ENCODE assay signal across 8 mouse cellular contexts in the genomic region with DNA sequence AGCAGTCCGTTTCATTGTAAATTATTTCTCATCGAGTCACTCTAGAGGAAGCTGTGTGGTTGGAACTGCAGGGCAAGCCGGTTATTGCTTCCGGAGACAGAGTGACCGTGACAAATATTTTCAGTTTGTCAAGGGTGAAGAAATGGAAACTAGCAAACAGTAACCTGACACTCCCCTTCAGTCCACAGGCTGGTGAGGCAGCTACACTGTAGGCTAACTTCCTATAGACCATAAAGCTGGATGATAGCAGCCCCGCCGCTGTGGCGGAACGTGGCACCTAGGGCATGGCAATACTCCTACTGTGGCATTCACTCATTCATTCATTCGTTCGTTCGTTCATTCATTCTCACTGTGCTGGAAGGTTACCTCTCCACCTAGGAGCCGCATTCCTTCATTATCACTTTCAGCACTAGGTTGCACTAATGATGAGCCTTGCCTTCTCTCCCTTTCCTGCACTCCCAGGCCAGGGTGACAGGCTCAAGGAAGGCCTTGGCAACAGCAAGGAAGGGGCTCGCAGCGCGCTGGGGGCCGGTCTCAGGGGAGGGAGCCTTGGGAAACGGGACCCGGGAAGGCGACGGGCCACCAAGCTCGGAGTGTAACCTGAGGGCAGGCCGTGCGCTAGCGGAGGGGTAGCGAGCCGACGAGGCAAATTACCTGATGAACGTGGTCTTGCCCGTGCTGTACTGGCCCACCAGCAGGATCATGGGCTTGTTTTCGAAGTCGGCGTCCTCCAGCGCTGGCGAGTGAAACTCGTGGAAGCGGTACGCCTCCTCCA. TPM values are rescaled to one million over a fixed set of nuclear protein-coding genes. Genes with fewer than 3 reads are reported as not detected.
DNase-seq lines count a peak whose midpoint lies in the region; ATAC-seq and TF ChIP-seq lines count a peak whose summit lies in the region.

No protein-coding gene starts in this region.

- no peaks in the 10 kb centered on the region for H3K36me3 ChIP-seq in spleen, adult 2 months (ENCODE audit: control insufficient read depth, insufficient read depth, low read length)
- no peaks in the 10 kb centered on the region for H3K36me3 ChIP-seq in liver, adult 2 months (ENCODE audit: control insufficient read depth, insufficient read depth, low read length)

- H3K27me3 ChIP-seq in spleen, adult 2 months (ENCODE audit: control insufficient read depth, insufficient read depth, low read length), result no peaks in the 10 kb centered on the region
- H3K27me3 ChIP-seq in liver, adult 2 months (ENCODE audit: control insufficient read depth, insufficient read depth, low read length), result no peaks in the 10 kb centered on the region

- intact Hi-C loops in left cerebral cortex, postnatal 4 days (cut with DNase I), result no loop called here

- no peaks in the 10 kb centered on the region; the same call in 1 of the 2 replicates for H3K4me1 ChIP-seq in spleen, adult 2 months (ENCODE audit: control insufficient read depth, insufficient read depth, insufficient read length)
- no peaks in the 10 kb centered on the region for H3K4me1 ChIP-seq in brown adipose tissue, adult 24 weeks (ENCODE audit: control insufficient read depth, insufficient read depth, insufficient read length, low read length)
- H3K4me1 ChIP-seq in liver, adult 2 months (ENCODE audit: control insufficient read depth, insufficient read depth, low read length), result peaks cover 1% of the 10 kb centered on the region; the same call in 1 of the 2 replicates

- no peak for TF ChIP-seq POLR2A in spleen, adult 2 months (IDR thresholded peaks at IDR 0.05; ENCODE audit: low read depth, low read length)
- TF ChIP-seq POLR2A in liver, adult 2 months (IDR thresholded peaks at IDR 0.05; ENCODE audit: extremely low read depth, insufficient read depth, low read length), result no peak

- H3K9ac ChIP-seq in liver, adult 2 months (ENCODE audit: low read depth, low read length), result peak overlapping the region; percentile 83

- TF ChIP-seq CTCF in spleen, adult 2 months (IDR thresholded peaks at IDR 0.05; ENCODE audit: extremely low read depth, insufficient read depth, insufficient read length, insufficient replicate concordance), result no peak
- TF ChIP-seq CTCF in liver, adult 2 months (IDR thresholded peaks at IDR 0.05; ENCODE audit: low read depth, low read length), result no peak

- H3K79me2 ChIP-seq in liver, adult 2 months (ENCODE audit: control insufficient read depth, insufficient read depth, low read length), result no peaks in the 10 kb centered on the region

- peak overlapping the region; percentile 78 for H3K27ac ChIP-seq in spleen, adult 2 months (ENCODE audit: insufficient read depth, low read length)
- H3K27ac ChIP-seq in brown adipose tissue, adult 24 weeks (replicated peaks; ENCODE audit: low read depth, low read length), result peak overlapping the region; percentile 40
- 0 out of 2 replicates have a peak overlapping the region, but pooled peaks have one; percentile 8 for H3K27ac ChIP-seq in liver, adult 2 months (replicated peaks; ENCODE audit: insufficient read depth, low read depth, low read length)

- WGBS in spleen, adult 2 months, result under 1% methylated on average over 38 of the region's 38 CpGs
- WGBS in liver, adult 2 months, result 2% methylated on average over 38 of the region's 38 CpGs

- peak; percentile 57 to 58 for ATAC-seq in hematopoietic stem cell, adult 5-6 weeks (replicated peaks in 1 of 2; ENCODE audit: insufficient read depth in 1 of 2, low FRiP score in 2 of 2, low TSS enrichment in 1 of 2, low read depth in 1 of 2, poor library complexity in 2 of 2, severe bottlenecking in 2 of 2)

- DNase-seq in spleen, adult 2 months (ENCODE audit: low read depth in 1 of 2, low spot score in 2 of 2), result peak in 1 of 2 experiments; percentile 23
- DNase-seq in spleen, adult 18-20 months, result no peak
- DNase-seq in liver, adult 2 months (ENCODE audit: extremely low read depth, low read depth, low spot score), result peak; percentile 28
- peak; percentile 53 for DNase-seq in naive thymus-derived CD4-positive, alpha-beta T cell, adult 2 months (ENCODE audit: low read depth)
- DNase-seq in cerebellum, postnatal 4 days (ENCODE audit: low spot score in 2 of 2), result no peak
- DNase-seq in left cerebral cortex, postnatal 4 days, result no peak

- peak overlapping the region; percentile 89 for H3K4me3 ChIP-seq in spleen, adult 2 months (ENCODE audit: extremely low read depth, insufficient read depth, insufficient read length)
- peak overlapping the region; percentile 81 for H3K4me3 ChIP-seq in brown adipose tissue, adult 24 weeks (ENCODE audit: insufficient read depth, low read depth, low read length)
- peak overlapping the region; percentile 84 for H3K4me3 ChIP-seq in liver, adult 2 months (ENCODE audit: insufficient read depth, low read depth, low read length)

RNA-seq across cellular contexts. Expression of a gene that starts 0.6 kb away (rescaled TPM):
- polyA plus RNA-seq in spleen, adult 2 months (2012; rRNA removed), result 32.0 and 35.4 TPM in 2 replicates
- 10.6 and 11.7 TPM in 2 replicates for polyA plus RNA-seq in brown adipose tissue, adult 24 weeks (2012; ENCODE audit: insufficient read depth, insufficient read length, missing spikeins)
- 34.2 and 36.0 TPM in 2 replicates for total RNA-seq in hematopoietic stem cell, adult 5-6 weeks (2017)
- total RNA-seq in liver, adult 2 months (2014; rRNA removed), result 5.4 and 7.4 TPM in 2 replicates
- 2.7 and 2.9 TPM in 2 replicates for polyA plus RNA-seq in liver, adult 2 months (2012; rRNA removed)
- total RNA-seq in left cerebral cortex, postnatal 4 days (2021), result 1 to 10 TPM; 6.9 to 9.6 TPM

Comparison
In these comparisons a context has a peak if more than half of its experiments do, and no peak if none do; other contexts are left out.
1. DNase-seq: peak in liver, adult 2 months (single experiment) and naive thymus-derived CD4-positive, alpha-beta T cell, adult 2 months (single experiment); none in spleen, adult 18-20 months (0 of 2), cerebellum, postnatal 4 days (0 of 2) and left cerebral cortex, postnatal 4 days (single experiment).
2. H3K27ac ChIP-seq: peak in every context shown above with its lines; median percentile 78 in spleen, adult 2 months; 40 in brown adipose tissue, adult 24 weeks; 8 in liver, adult 2 months.
3. Peak in every context shown above with its lines, with median percentiles within 50 percentile points of each other: H3K4me3 ChIP-seq.